Mouse (Mus musculus) kidney, adult 2 months (tissue): ENCODE data around the gene Hmcn1.

Experiments
- CTCF ChIP-seq: fragments of 200-500 bp; conservative IDR thresholded peaks from 2 replicates; pipeline ENCODE4 v1.5.1; 2011; ENCODE audit warnings: low read depth, mild to moderate bottlenecking, control low read depth, low read length, moderate library complexity, mixed read lengths; ENCODE audit not compliant: insufficient read depth, insufficient read length
- POLR2A ChIP-seq: fragments of 200-500 bp; IDR thresholded peaks from one replicate; pipeline ENCODE4 v1.6.1; 2011; ENCODE audit warnings: low read depth, low read length, control low read depth

DNA sequence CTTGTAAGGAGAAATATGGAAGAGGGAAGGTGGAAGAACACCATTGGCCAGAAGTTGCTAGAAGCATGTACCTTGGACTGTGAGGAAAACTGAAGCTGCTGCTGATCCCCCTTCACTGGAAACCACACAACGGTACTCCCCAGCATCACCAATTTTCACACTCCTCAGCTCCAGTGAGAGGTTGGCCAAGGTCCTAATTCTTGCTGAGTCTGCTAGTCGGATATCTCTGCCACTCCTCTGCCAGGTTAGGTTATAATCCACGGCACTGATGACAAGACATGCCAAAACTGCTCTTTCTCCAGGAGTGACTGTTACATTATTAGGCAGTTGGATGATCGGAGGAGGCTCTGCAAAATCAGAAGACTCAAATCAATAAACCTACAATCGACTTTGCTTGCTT lies 194.6 kb downstream of the Hmcn1 start:
- no peak for TF ChIP-seq CTCF
- no peak for TF ChIP-seq POLR2A
